Mouse (Mus musculus) limb, embryonic 11.5 days (tissue): ENCODE results near the gene Rnft2. TPM values are rescaled to one million over a fixed set of nuclear protein-coding genes. Genes with fewer than 3 reads are reported as not detected.

ENCODE experiments used
- ATAC-seq: fragments of 200-750 bp; cut with Nextera tagmentation; 2 replicates; pipeline ENCODE4 v1.8.0; 2017; ENCODE audit warnings: low read depth; ENCODE audit not compliant: insufficient number of reproducible peaks, low FRiP score, low TSS enrichment
- DNase-seq: peaks from one replicate; pipeline ENCODE4 v3.0.0-alpha.2; 2015; ENCODE audit warnings: low spot score
- H3K27ac ChIP-seq: fragments of 300-500 bp; sonication (generic); replicated peaks from 2 replicates; pipeline ENCODE4 v1.5.1; 2014; ENCODE audit warnings: low read depth, mild to moderate bottlenecking, low read length
- H3K27me3 ChIP-seq: fragments of 300-500 bp; sonication (generic); 2 replicates; pipeline ENCODE4 v1.6.1; 2014; ENCODE audit warnings: mild to moderate bottlenecking, low read length, mixed read lengths; ENCODE audit not compliant: control insufficient read depth, insufficient read depth
- H3K36me3 ChIP-seq: fragments of 300-500 bp; sonication (generic); 2 replicates; pipeline ENCODE4 v1.6.1; 2014; ENCODE audit warnings: mild to moderate bottlenecking, low read length, moderate library complexity, mixed read lengths; ENCODE audit not compliant: control insufficient read depth, insufficient read depth
- H3K4me1 ChIP-seq: fragments of 300-500 bp; sonication (generic); 2 replicates; pipeline ENCODE4 v1.6.1; 2014; ENCODE audit warnings: low read length, mixed read lengths; ENCODE audit not compliant: control insufficient read depth, insufficient read depth
- H3K4me2 ChIP-seq: fragments of 300-500 bp; sonication (generic); 2 replicates; pipeline ENCODE4 v1.6.1; 2014; ENCODE audit warnings: low read depth, mild to moderate bottlenecking, moderate library complexity; ENCODE audit not compliant: severe bottlenecking
- H3K4me3 ChIP-seq: fragments of 300-500 bp; sonication (generic); 2 replicates; pipeline ENCODE4 v1.5.1; 2014; ENCODE audit warnings: low read depth, low read length
- H3K9ac ChIP-seq: fragments of 300-500 bp; sonication (generic); 2 replicates; pipeline ENCODE4 v1.6.1; 2014; ENCODE audit warnings: mild to moderate bottlenecking, low read length
- H3K9me3 ChIP-seq: fragments of 300-500 bp; sonication (generic); 2 replicates; pipeline ENCODE4 v1.6.1; 2016; ENCODE audit warnings: low read length; ENCODE audit not compliant: control insufficient read depth
- WGBS: fragments of 180-500 bp; shearing (Covaris S2); extraction: QIAGEN DNeasy Blood & Tissue Kit; methylation state at CpG from one replicate; pipeline ENCODE4 v1.1.7; 2014; 5-methylcytosine and 5-hydroxymethylcytosine counted together
- polyA plus RNA-seq: library from polyadenylated mRNA; unstranded; fragments of >200 nt; fragmentation: Nextera tagmentation; extraction: Ambion mirVana; gene quantifications from 2 replicates; pipeline ENCODE4 v1.2.1, GENCODE M21; 2014

Rnft2 gene
- polyA plus RNA-seq, 1 experiment from 2014 or later = 4.0 TPM

GRCm38 (mm10) chr5:118167561-118167995, 77.3 kb downstream of the Rnft2 start:
- Histone ChIP-seq H3K4me2 (no peak overlapping the region), H3K27me3 (peaks cover 63% of the 10 kb centered on the region)
- WGBS = 59% methylated on average over 8 of the region's 8 CpGs

GRCm38 (mm10) chr5:118165462-118165861, 79.5 kb downstream of the Rnft2 start:
- H3K36me3 ChIP-seq = no peaks in the 10 kb centered on the region
- H3K4me1 ChIP-seq = 0 out of 2 replicates have a peak, but pooled peaks cover 3% of the 10 kb centered on the region
- H3K4me2 ChIP-seq = no peak overlapping the region
- no peak overlapping the region for H3K27ac ChIP-seq
- ATAC-seq (no peak), DNase-seq (no peak)
- H3K9me3 ChIP-seq = no peaks in the 10 kb centered on the region; the same call in 1 of the 2 replicates
- H3K4me3 ChIP-seq = no peak overlapping the region
- peaks cover 49% of the 10 kb centered on the region for H3K27me3 ChIP-seq
- H3K9ac ChIP-seq = no peak overlapping the region

More at GRCm38 (mm10) chr5:118167561-118167995, 77.3 kb downstream of the Rnft2 start:
- no peaks in the 10 kb centered on the region for H3K36me3 ChIP-seq
- H3K4me3 ChIP-seq = no peak overlapping the region
- H3K9me3 ChIP-seq = no peaks in the 10 kb centered on the region; the same call in 1 of the 2 replicates
- ATAC-seq (no peak), DNase-seq (no peak)
- no peak overlapping the region for H3K9ac ChIP-seq
- H3K27ac ChIP-seq = no peak overlapping the region
- H3K4me1 ChIP-seq = 0 out of 2 replicates have a peak, but pooled peaks cover 6% of the 10 kb centered on the region

- Histone ChIP-seq H3K9ac (no peak within 1 kb of the TSS; the same call in 1 of the 2 replicates), H3K4me2 (no peak within 1 kb of the TSS), H3K27ac (no peak within 1 kb of the TSS), H3K9me3 (no peaks in the 10 kb centered on the region; the same call in 1 of the 2 replicates), H3K4me3 (no peak within 1 kb of the TSS), H3K36me3 (no peaks in the 10 kb centered on the region), H3K27me3 (peaks cover 44% of the 10 kb centered on the region), H3K4me1 (0 out of 2 replicates have a peak, but pooled peaks cover under 1% of the 10 kb centered on the region)
- DNase-seq (no peak), ATAC-seq (no peak)
- 70% methylated on average over 12 of the region's 12 CpGs for whole genome bisulfite sequencing
These were observed 80.3 kb downstream of the Rnft2 start, which contains the start of gene Hrk for GRCm38 (mm10) chr5:118164581-118164980. Gene Hrk, plus strand, starts transcription at chr5:118164648.

GRCm38 (mm10) chr5:118160691-118161090, 84.2 kb downstream of the Rnft2 start:
- Histone ChIP-seq H3K36me3 (no peaks in the 10 kb centered on the region), H3K27ac (no peak overlapping the region), H3K4me2 (no peak overlapping the region), H3K9me3 (no peaks in the 10 kb centered on the region), H3K9ac (no peak overlapping the region), H3K4me3 (no peak overlapping the region), H3K27me3 (peaks cover 16% of the 10 kb centered on the region), H3K4me1 (no peaks in the 10 kb centered on the region)
- 45% methylated on average over 4 of the region's 4 CpGs for WGBS
- DNase-seq (no peak), ATAC-seq (no peak)

- Histone ChIP-seq H3K27ac (no peak overlapping the region), H3K27me3 (0 out of 2 replicates have a peak, but pooled peaks cover 7% of the 10 kb centered on the region)
- ATAC-seq = no peak
These were observed 87.9 kb downstream of the Rnft2 start for GRCm38 (mm10) chr5:118156976-118157375.

GRCm38 (mm10) chr5:118155565-118155947, 89.4 kb downstream of the Rnft2 start:
- peak overlapping the region; percentile 55 for H3K4me2 ChIP-seq
- peak; percentile 31; the same call in 1 of the 2 replicates for ATAC-seq
- no peaks in the 10 kb centered on the region for H3K27me3 ChIP-seq
- H3K36me3 ChIP-seq = peaks cover 7% of the 10 kb centered on the region; the same call in 1 of the 2 replicates
- H3K4me3 ChIP-seq = peak overlapping the region; percentile 92
- DNase-seq = no peak
- H3K4me1 ChIP-seq = peaks cover 4% of the 10 kb centered on the region
- H3K9ac ChIP-seq = no peak overlapping the region; the same call in 1 of the 2 replicates
- H3K27ac ChIP-seq = no peak overlapping the region
- H3K9me3 ChIP-seq = no peaks in the 10 kb centered on the region
- WGBS = 21% methylated on average over 9 of the region's 9 CpGs

More at GRCm38 (mm10) chr5:118156976-118157375, 87.9 kb downstream of the Rnft2 start:
- Histone ChIP-seq H3K4me1 (peaks cover 4% of the 10 kb centered on the region), H3K36me3 (peaks cover 2% of the 10 kb centered on the region; the same call in 1 of the 2 replicates), H3K4me2 (no peak overlapping the region), H3K9ac (no peak overlapping the region), H3K4me3 (no peak overlapping the region), H3K9me3 (no peaks in the 10 kb centered on the region)
- 67% methylated on average over 4 of the region's 4 CpGs for WGBS
- DNase-seq = no peak

GRCm38 (mm10) chr5:118154839-118155564, 89.9 kb downstream of the Rnft2 start, which contains the start of gene Fbxw8:
Gene Fbxw8, minus strand, starts transcription at chr5:118155464.
- Histone ChIP-seq H3K27ac (0 out of 2 replicates have a peak within 1 kb of the TSS, but pooled peaks have one; percentile 30), H3K4me2 (peak within 1 kb of the TSS; percentile 55), H3K27me3 (no peaks in the 10 kb centered on the region), H3K9me3 (no peaks in the 10 kb centered on the region), H3K4me3 (peak within 1 kb of the TSS; percentile 92), H3K9ac (peak within 1 kb of the TSS; percentile 90), H3K36me3 (peaks cover 7% of the 10 kb centered on the region; the same call in 1 of the 2 replicates), H3K4me1 (peaks cover 4% of the 10 kb centered on the region)
- peak; percentile 72 for ATAC-seq
- peak; percentile 95 for DNase-seq
- WGBS = under 1% methylated on average over 53 of the region's 67 CpGs

GRCm38 (mm10) chr5:118149711-118150110, 95.2 kb downstream of the Rnft2 start:
- 77% methylated on average over 3 of the region's 3 CpGs for whole genome bisulfite sequencing
- peaks cover 7% of the 10 kb centered on the region; the same call in 1 of the 2 replicates for H3K36me3 ChIP-seq
- no peak for ATAC-seq

More at GRCm38 (mm10) chr5:118149711-118150110, 95.2 kb downstream of the Rnft2 start:
- H3K4me1 ChIP-seq = peaks cover 4% of the 10 kb centered on the region
- no peak overlapping the region for H3K27ac ChIP-seq
- H3K4me2 ChIP-seq = no peak overlapping the region
- no peaks in the 10 kb centered on the region for H3K9me3 ChIP-seq
- no peak overlapping the region for H3K4me3 ChIP-seq
- no peak overlapping the region for H3K9ac ChIP-seq
- no peaks in the 10 kb centered on the region for H3K27me3 ChIP-seq
- no peak for DNase-seq
